Mouse (Mus musculus): ENCODE measurements around the gene Igfbp2.

The Igfbp2 gene

DNA sequence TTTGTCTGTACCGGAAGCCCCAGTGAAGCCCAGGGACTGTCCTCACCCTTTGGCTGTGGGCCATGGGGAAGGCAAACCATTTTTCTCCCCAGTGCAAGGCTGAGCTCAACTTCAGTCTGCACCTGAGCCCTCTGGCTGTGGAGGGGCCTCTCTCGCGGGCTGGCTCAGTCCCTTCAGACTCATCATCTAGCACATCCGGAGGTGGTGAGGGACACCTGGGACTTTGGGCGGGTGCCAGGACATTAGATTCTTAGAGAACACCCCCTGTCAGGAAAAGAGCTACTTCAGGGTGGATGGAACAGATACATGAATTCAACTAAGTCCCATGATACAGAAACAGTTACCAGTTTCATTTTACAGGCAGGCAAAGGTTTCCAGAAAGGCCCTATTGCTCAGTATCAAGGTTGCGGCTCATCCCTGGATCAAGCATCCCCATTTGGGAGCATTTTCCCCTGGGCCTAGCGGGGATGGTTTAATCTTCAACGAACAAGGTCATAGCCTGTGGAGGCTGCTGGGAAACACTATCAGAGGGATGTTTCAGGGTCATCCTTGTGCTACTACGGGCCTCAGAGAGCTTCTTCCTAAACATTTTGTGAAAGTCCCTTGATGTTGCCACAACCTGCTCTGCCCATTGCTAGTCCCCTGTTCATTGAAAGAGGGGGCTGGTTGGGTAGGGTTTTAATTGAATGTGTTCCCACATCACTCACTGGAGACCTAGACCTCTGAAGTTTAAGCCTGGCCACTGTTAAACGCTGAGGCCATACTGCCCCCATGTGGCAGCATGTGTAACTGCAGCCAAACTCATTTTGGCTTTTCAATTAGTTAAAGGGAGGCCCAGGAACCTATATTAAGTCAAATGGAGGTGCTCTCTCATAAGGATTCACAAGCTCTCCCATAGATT, 30.3 kb downstream of the Igfbp2 start:
- DNase-seq (ENCODE audit: low spot score in 2 of 2): peak in 1 of 2 experiments; percentile 59

- DNase-seq (ENCODE audit: low spot score in 2 of 2): no peak
Observed at GRCm38 (mm10) chr1:72855729-72856128, 31.4 kb downstream of the Igfbp2 start.

GRCm38 (mm10) chr1:72856209-72856909, 32.1 kb downstream of the Igfbp2 start:
- no peak for DNase-seq (ENCODE audit: low spot score in 2 of 2)

DNA sequence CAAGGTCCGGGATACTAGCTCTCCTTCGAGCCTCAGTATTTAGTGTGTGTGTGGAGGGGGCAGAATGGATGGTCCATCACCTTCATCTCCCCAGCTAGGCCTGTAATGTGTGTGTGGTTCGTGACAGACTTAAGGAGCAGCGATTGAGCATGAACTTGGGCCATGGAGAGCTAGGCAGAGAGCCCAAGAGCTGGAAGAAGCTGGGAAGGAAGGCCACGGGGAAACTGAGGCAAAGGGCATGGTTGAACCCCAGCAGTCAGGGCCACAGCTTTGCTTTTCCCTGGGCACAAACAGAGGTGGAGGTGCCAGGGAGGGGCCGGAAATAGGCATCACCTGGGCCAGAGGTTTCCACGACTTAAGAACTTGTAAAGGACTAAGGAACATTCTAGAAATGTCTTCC, 32.8 kb downstream of the Igfbp2 start:
- DNase-seq (ENCODE audit: low spot score in 2 of 2): no peak

DNA sequence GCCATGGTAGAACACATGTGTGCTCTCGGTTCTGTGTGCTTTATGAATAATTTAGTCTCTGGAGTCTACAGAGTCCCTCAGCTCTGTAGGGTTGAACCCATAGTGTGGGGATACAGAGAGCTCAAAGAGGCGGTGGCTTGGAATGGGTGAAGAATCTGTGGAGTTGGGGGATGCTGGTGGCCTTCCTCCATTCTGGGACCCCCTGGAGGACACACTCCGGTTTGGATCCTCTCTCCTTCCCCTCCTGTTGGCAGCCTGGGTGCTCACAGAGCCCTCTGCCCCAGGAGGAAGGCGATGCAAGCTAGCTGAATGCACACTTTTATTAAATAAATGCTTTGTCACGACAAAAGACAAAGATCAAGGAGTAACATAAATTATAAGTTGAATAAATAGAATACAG, 33.3 kb downstream of the Igfbp2 start:
- DNase-seq (ENCODE audit: low spot score in 2 of 2): no peak

DNA sequence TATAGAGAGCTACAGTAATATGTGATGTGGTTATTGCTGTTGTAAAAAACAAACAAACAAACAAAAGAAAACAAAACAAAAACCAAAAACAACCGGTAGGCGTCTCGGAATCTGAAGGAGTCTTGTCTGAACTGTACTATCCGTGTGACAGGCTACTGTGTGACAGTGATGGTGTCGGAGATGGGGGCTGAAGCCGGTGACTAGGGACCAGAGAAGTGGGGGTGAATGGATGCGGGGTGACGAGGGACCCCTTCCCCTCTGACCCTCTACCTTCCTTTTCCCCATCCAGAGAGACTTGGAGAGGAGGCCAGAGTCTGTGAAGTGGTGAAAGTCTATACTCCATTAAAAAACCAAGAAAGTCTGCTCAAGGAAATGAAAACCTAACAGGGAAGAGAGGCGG, 34.0 kb downstream of the Igfbp2 start:
- no peak for DNase-seq (ENCODE audit: low spot score in 2 of 2)

- peak in 1 of 2 experiments; percentile 64 for DNase-seq (ENCODE audit: low spot score in 2 of 2)
Observed at GRCm38 (mm10) chr1:72858874-72859273, 34.6 kb downstream of the Igfbp2 start.

DNA sequence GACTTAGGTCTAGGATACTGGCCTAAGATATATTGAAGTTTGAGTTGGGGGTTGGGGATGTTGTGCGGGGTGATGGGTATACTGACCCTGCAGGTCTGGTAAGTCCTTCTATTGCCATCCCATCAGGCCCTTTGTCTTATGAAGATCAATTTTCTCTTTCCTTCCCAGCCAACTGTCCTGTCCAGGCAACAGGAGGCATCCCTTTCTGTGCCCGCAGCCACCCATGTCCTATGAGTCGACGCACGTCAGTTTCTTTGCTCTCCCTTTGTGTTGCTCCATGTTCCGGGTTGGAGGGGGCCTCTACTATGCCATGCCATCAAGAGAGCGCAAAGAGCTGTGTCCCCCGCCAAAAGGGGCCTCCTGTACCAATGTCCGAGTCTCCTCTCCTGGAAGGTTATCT, 35.7 kb downstream of the Igfbp2 start:
- no peak for DNase-seq (ENCODE audit: low spot score in 2 of 2)

- DNase-seq (ENCODE audit: low spot score in 2 of 2): no peak
Observed at GRCm38 (mm10) chr1:72860502-72860901, 36.2 kb downstream of the Igfbp2 start.

DNA sequence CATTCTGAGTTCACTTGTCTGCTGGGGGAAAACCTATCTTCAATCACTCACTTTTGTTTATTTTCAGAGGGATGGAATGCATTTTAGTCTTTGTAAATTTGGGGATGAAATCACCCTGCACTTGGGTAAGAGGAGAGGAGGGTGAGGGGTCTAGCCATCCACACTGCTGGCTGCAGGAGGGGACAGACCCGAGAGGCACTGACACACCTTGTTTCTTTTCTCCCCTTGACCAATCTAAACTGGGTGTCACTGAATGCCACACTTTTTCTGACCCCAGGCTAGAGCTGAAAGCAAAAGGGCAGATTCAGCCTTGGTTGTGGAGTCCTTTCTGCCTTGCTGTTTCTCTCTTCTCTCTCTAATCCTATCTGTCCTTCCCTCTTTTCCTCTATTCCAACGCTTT, 37.4 kb downstream of the Igfbp2 start:
- no peak for DNase-seq (ENCODE audit: low spot score in 2 of 2)

DNA sequence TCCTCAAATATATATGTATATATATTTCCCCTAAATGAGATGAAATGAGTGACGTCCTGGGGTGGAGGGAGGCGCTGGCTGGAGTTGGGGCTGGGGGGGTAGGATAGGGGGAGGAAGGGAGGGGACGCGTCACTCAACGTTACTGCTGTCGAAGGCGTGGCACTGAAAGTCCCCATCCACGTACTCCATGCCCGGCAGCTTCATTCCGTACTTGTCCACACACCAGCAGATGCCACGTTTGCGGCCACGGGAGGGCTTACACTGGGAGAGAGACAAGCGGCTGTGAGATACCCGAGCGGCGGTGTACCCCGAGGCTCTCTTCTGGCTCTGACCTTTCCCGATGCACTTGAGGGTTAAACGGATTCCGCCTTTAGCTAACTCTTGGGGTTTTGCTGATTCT, 37.9 kb downstream of the Igfbp2 start:
- DNase-seq (ENCODE audit: low spot score in 2 of 2): no peak

DNA sequence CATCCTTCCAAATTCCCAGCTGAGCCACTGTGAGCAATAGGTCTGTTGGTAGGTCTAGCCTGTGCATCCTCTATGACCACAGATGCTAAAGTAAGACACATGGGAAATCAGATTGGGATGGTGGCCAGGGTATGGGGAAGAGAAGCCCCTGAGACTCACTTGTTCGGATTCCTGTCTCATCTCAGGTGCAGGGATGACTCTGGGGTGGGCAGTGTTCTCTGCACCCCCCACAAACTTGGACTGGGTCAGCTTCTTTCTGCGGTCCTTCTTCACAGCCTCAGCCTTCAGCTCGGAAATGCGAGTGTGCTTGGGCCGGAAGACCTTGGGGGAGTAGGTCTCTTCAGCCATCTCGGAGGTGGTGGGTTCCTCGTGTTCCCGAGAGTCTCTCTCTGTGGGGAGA, 39.4 kb downstream of the Igfbp2 start:
- no peak for DNase-seq (ENCODE audit: low spot score in 2 of 2)

DNA sequence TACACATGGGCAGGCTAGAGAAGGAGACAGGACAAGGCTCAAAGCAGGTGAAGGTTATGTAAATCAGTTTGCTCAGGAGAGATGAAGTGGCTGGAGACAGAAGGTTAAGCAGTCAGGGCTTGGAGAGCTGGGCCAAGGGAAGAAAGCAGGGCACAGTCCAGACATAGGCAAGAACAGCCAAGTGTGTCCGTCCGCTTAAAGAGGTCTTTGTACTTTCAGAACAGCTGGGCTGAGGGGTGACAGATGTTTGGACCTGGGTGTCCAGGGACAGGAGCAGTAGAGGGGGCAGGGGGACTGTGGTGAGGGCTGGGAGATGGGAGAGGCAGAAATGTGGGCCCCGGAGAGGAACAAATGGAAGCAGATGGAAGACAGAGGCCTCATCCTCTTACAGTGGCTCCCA, 40.0 kb downstream of the Igfbp2 start:
- DNase-seq (ENCODE audit: low spot score in 2 of 2): no peak

GRCm38 (mm10) chr1:72865900-72866299, 41.6 kb downstream of the Igfbp2 start:
- DNase-seq (ENCODE audit: low spot score in 2 of 2): peak; percentile 80 to 84

DNA sequence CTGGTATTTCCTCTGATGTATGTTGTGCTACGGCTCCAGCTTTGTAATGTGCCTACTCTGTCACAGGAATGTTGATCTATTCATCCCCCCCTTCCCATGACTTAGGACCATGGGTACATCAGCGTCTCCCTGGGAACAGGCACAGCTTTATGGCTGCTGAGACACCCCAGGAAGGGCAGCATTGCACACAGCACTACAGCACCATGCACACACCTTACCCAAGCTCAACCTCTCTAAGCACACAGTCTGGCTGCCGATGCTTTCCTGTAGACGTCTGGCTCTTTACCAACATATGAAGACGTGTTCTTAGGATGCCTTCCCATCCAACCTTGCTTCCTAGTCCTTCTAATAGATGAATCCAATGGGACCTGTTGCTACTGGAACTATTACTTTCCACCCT, 42.1 kb downstream of the Igfbp2 start:
- DNase-seq (ENCODE audit: low spot score in 2 of 2): no peak

DNA sequence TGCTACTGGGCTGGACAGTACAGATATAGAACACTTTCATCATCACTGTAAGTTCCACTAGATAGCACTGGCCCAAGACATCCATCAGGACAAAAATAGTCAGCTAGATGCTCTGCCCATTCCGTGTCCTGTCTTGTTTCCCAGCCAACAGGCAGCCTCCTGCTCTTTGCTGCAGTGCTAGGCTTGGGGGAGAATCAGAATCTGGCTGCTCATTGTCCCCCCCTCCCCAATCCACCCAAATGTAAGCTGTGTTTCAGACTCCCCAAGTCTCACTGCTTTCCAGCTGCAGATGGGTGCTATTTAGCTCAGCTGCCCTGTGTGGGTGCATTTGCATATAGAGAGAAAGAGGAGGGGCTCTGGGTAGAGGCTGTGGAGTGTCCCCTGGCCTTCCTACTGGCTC, 43.0 kb downstream of the Igfbp2 start:
- no peak for DNase-seq (ENCODE audit: low spot score in 2 of 2)

GRCm38 (mm10) chr1:72868429-72869215, 44.3 kb downstream of the Igfbp2 start:
- no peak for DNase-seq (ENCODE audit: low spot score in 2 of 2)

GRCm38 (mm10) chr1:72869275-72869674, 45.0 kb downstream of the Igfbp2 start:
- no peak for DNase-seq (ENCODE audit: low spot score in 2 of 2)

DNA sequence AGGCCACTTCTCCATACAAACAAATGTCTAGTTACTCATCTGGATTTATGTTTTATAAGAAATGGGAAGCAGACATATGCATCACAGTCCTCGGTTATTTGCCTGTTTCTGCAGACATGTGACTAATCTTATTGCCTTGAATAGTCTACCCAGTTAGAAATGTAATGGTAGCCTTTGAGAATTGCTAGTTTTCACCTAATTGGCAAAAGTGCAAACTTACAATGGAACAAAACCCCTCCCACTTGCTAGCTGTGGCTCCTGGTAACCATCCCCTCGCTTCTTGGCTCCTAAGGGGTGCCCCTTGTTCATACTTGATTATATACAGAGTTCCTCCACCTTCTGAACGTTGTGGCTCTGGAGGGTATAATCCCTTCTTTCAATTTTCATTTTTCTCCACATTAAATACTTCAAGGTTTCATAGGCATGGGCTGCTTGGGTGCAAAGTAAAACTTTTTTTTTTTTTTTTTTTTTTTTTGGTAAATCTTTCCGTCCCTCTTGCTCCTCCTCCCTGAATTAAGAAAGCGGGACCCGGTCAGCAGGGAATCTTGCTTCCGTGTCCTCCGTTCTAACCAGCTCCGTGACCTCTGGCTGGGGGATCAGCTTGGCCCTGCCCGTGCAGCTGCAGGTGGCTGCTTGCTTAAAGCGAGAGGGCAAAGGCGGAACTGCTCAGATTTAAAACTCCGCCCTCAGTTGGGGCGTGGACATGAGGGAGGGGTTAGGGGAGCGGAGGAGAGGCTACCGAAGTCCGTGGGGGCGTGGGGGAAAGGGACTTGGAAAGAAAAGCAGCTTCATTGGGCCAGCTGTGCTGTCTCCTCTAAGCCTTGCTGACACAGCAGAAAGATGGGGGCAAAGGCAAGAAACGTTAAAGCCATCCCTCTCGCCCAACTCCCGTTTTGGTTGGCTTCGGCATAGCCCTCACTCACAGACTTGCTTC, 45.6 kb downstream of the Igfbp2 start:
- DNase-seq (ENCODE audit: low spot score in 2 of 2): peak in 1 of 2 experiments; percentile 56

- peak; percentile 60 to 81 for DNase-seq (ENCODE audit: low spot score in 2 of 2)
Observed at GRCm38 (mm10) chr1:72870615-72871336, 46.5 kb downstream of the Igfbp2 start.

GRCm38 (mm10) chr1:72871337-72871696, 47.0 kb downstream of the Igfbp2 start:
- DNase-seq (ENCODE audit: low spot score in 2 of 2): no peak

Data from cerebellum, postnatal 4 days (tissue).